Mouse (Mus musculus): ENCODE data around the gene Nos1ap.

- TF ChIP-seq CTCF (IDR thresholded peaks at IDR 0.05; ENCODE audit: extremely low read depth, insufficient read length, insufficient replicate concordance, low read depth, low read length) (no peak), POLR2A (IDR thresholded peaks at IDR 0.05; ENCODE audit: low read depth, low read length) (no peak)
These were observed 307.1 kb downstream of the Nos1ap start for GRCm38 (mm10) chr1:170282415-170283129.
